Mouse (Mus musculus) testis, adult 2 months (tissue): ENCODE measurements around the gene Lrmp.

Source experiments
- CTCF ChIP-seq: fragments of 200-500 bp; IDR thresholded peaks from 2 replicates; pipeline ENCODE4 v1.5.1; 2012; ENCODE audit warnings: low read depth, mild to moderate bottlenecking, inconsistent platforms, low read length, moderate library complexity; ENCODE audit not compliant: control insufficient read depth, insufficient read depth, insufficient replicate concordance
- POLR2A ChIP-seq: fragments of 200-500 bp; IDR thresholded peaks from 2 replicates; pipeline ENCODE4 v1.6.1; 2012; ENCODE audit warnings: low read depth, mild to moderate bottlenecking, inconsistent platforms, low read length, moderate library complexity; ENCODE audit not compliant: control insufficient read depth

- TF ChIP-seq CTCF, result no peak
- TF ChIP-seq POLR2A, result no peak
These were observed 41.0 kb upstream of the Lrmp start for GRCm38 (mm10) chr6:145074461-145074860.
